Mouse (Mus musculus) induced T-regulatory cell, adult 2 months (primary cell): ENCODE measurements at regions not wholly inside any gene's neighbourhood (a gene's known extent, or its start where the extent isn't known, plus 50 kb on each side); places are given as distances from the start of the nearest gene placed in this dataset.

Source experiments
- DNase-seq: peaks from one replicate; pipeline ENCODE4 v3.0.0-alpha.2; 2012; ENCODE audit warnings: low read depth

DNA sequence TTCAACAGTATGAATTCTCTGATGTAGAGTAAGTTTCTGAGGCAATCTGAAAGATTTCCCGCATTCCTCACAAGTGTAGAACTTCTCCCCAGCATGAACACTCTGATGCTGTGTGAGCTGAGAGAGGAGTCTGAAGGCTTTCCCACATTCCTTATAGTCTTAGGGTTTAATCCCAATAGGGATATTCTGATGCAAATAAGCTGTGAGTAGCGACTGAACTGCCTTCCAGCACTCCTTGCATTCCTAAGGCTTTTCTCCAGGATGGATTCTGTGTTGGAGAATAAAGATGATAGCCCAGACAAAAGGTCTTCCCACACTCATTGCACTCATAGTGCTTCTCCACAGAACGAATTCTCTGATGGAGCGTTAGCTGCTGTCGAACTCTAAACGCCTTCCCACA, 152.6 kb upstream of the Api5 start:
- no peak for DNase-seq

GRCm38 (mm10) chr2:94587255-94587654, 149.3 kb upstream of the Api5 start:
- DNase-seq = no peak

DNA sequence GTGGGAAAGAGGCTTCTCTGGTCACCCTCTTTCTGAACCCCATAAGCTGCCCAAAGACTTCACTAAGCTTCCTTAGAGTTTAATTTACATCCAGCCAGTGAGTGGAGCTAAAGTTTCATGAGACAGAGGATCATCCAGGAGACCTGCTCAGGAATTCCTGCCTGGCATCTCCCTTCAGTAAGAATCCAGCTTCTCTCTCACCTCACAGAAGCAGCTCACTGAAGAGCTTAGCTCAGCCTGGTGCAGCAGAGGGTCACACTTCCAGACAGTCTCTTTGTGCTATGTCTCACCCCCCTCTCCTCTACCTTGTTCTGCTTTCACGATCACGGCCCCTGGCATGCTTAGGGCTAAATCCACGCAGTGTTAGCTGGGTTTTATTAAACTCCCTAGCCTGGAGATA, 133.7 kb upstream of the Api5 start:
- no peak for DNase-seq

- DNase-seq = no peak
Measured at GRCm38 (mm10) chr2:94541230-94541905, 103.4 kb upstream of the Api5 start.

DNA sequence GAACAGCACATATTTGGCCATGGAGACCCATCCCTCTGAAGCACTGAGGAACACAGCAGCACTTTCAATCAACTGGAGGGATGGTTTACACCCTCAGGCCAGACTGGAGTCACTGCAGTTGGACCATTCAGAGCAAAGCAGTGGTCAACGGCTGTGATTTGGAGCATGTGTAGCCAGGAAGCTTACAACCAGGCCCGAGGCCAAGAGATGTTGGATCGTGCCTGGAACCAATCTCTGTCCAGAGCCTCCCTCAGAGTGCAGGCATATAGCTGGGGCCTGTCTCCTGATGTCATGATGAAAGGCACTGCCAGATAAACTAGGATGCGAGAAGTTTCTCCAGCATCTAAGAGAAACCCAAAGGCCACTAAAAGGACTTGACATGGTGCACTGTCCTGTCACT, 98.7 kb upstream of the Api5 start:
- no peak for DNase-seq

GRCm38 (mm10) chr2:94531175-94531574, 93.2 kb upstream of the Api5 start:
- no peak for DNase-seq

- peak; percentile 3 for DNase-seq
Measured at GRCm38 (mm10) chr2:94524536-94524935, 86.6 kb upstream of the Api5 start.

DNA sequence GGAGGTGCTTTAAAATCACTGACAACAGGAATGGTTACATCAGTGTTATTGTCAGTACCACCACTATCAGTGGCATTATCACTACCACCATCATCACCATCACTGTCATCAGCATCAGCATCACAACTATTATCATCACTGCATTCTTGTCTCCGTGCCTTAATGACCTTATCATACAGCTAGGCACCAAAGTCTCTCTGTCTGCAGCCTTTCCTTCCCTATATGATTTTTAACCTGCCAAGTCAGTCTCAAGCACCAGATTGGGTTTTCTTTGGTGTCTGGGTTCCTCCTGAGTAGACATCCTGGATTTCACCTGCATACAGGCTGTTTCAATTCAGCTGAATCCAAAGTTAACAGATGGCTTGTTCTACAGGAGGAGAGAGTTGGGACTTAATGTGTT, 78.9 kb upstream of the Api5 start:
- no peak for DNase-seq

- no peak for DNase-seq
Measured at GRCm38 (mm10) chr2:94512027-94512426, 74.1 kb upstream of the Api5 start.

GRCm38 (mm10) chr2:94500649-94501048, 62.7 kb upstream of the Api5 start:
- peak; percentile 4 for DNase-seq

GRCm38 (mm10) chr2:94498516-94498915, 60.6 kb upstream of the Api5 start:
- DNase-seq = no peak
